Mouse (Mus musculus) testis, adult 2 months (tissue): Measurements from ENCODE around the gene 9030612E09Rik.

ENCODE experiments used
- CTCF ChIP-seq: fragments of 200-500 bp; IDR thresholded peaks from 2 replicates; pipeline ENCODE4 v1.5.1; 2012; ENCODE audit warnings: low read depth, mild to moderate bottlenecking, inconsistent platforms, low read length, moderate library complexity; ENCODE audit not compliant: control insufficient read depth, insufficient read depth, insufficient replicate concordance
- POLR2A ChIP-seq: fragments of 200-500 bp; IDR thresholded peaks from 2 replicates; pipeline ENCODE4 v1.6.1; 2012; ENCODE audit warnings: low read depth, mild to moderate bottlenecking, inconsistent platforms, low read length, moderate library complexity; ENCODE audit not compliant: control insufficient read depth

GRCm38 (mm10) chr10:43128750-43129149 is 45.8 kb upstream of the 9030612E09Rik start:
- TF ChIP-seq POLR2A (no peak), CTCF (no peak)
